Mouse (Mus musculus): ENCODE results near the gene Faap100. TPM values are rescaled to one million over a fixed set of nuclear protein-coding genes. Genes with fewer than 3 reads are reported as not detected.
"Not testable (repeated sequence)": the region's sequence is repeated elsewhere in the genome, so short reads cannot be mapped to it uniquely, and the experiment has no call there.

Gene Faap100
- polyA plus RNA-seq, 3 experiments from 2014 or later, result 15.9 to 23.1 (median 17.9) TPM

- no peak for ATAC-seq
Measured at GRCm38 (mm10) chr11:120376302-120377160, 2.0 kb downstream of the Faap100 start.

GRCm38 (mm10) chr11:120375324-120375723 is 3.2 kb downstream of the Faap100 start:
- no peak for ATAC-seq

GRCm38 (mm10) chr11:120373820-120374586 is 4.6 kb downstream of the Faap100 start:
- ATAC-seq, result no peak

- no peak for ATAC-seq
Measured at GRCm38 (mm10) chr11:120373025-120373424, 5.5 kb downstream of the Faap100 start.

GRCm38 (mm10) chr11:120369656-120370055 is 8.9 kb downstream of the Faap100 start:
- ATAC-seq, result no peak

- no peak for ATAC-seq
Measured at GRCm38 (mm10) chr11:120366443-120367027, 12.0 kb downstream of the Faap100 start.

GRCm38 (mm10) chr11:120362891-120363290 is 15.7 kb downstream of the Faap100 start:
- no peak for ATAC-seq

GRCm38 (mm10) chr11:120361295-120361694 is 17.3 kb downstream of the Faap100 start, which contains the start of gene Fscn2:
Fscn2 (plus strand) TSS chr11:120361534.
- no peak for ATAC-seq

GRCm38 (mm10) chr11:120360755-120361154 is 17.8 kb downstream of the Faap100 start:
- no peak for ATAC-seq

- ATAC-seq, result no peak
Measured at GRCm38 (mm10) chr11:120360062-120360461, 18.5 kb downstream of the Faap100 start.

GRCm38 (mm10) chr11:120359391-120359790 is 19.2 kb downstream of the Faap100 start:
- ATAC-seq, result no peak

- ATAC-seq, result no peak
Measured at GRCm38 (mm10) chr11:120357791-120358401, 20.7 kb downstream of the Faap100 start.

- ATAC-seq, result no peak
Measured at GRCm38 (mm10) chr11:120356900-120357299, 21.7 kb downstream of the Faap100 start.

GRCm38 (mm10) chr11:120356319-120356840 is 22.2 kb downstream of the Faap100 start:
- ATAC-seq, result no peak

GRCm38 (mm10) chr11:120355277-120356039 is 23.1 kb downstream of the Faap100 start:
- no peak for ATAC-seq

- ATAC-seq, result no peak
Measured at GRCm38 (mm10) chr11:120354304-120355276, 24.0 kb downstream of the Faap100 start.

GRCm38 (mm10) chr11:120353500-120354303 is 24.9 kb downstream of the Faap100 start:
- ATAC-seq, result peak; percentile 73

- no peak for ATAC-seq
Measured at GRCm38 (mm10) chr11:120352571-120353290, 25.8 kb downstream of the Faap100 start.

GRCm38 (mm10) chr11:120352093-120352350 is 26.5 kb downstream of the Faap100 start:
- not testable (repeated sequence) for ATAC-seq
